Mouse (Mus musculus): ENCODE measurements around the gene Mcidas.
"Not testable (repeated sequence)": the region's sequence is repeated elsewhere in the genome, so short reads cannot be mapped to it uniquely, and the experiment has no call there.

Gene Mcidas

DNA sequence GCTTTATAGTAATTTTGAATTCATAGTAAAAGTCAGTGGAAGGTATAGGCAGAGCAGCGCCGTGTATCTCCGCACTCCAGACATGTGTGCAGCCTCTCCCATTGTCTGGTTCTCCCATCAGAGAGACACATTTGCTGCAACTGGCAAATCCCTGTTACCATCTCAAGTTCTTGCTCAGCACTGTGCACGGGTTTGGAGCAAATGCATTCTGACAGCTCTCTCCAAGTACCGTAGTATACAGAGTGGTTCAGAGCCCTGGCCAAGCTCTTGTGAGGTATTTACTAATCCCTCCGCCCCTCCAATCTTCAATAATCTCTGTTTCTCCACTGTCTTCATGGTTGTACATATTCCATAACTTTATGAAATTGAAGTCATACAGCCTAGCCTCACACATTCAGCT is 19.0 kb downstream of the Mcidas start:
- DNase-seq (ENCODE audit: extremely low spot score), result no peak

- DNase-seq (ENCODE audit: extremely low spot score), result not testable (repeated sequence)
These were observed 19.7 kb downstream of the Mcidas start for GRCm38 (mm10) chr13:113013174-113013953.

GRCm38 (mm10) chr13:113021521-113021920 is 27.9 kb downstream of the Mcidas start:
- DNase-seq (ENCODE audit: extremely low spot score), result no peak

GRCm38 (mm10) chr13:113022467-113022866 is 28.8 kb downstream of the Mcidas start:
- DNase-seq (ENCODE audit: extremely low spot score), result no peak

DNA sequence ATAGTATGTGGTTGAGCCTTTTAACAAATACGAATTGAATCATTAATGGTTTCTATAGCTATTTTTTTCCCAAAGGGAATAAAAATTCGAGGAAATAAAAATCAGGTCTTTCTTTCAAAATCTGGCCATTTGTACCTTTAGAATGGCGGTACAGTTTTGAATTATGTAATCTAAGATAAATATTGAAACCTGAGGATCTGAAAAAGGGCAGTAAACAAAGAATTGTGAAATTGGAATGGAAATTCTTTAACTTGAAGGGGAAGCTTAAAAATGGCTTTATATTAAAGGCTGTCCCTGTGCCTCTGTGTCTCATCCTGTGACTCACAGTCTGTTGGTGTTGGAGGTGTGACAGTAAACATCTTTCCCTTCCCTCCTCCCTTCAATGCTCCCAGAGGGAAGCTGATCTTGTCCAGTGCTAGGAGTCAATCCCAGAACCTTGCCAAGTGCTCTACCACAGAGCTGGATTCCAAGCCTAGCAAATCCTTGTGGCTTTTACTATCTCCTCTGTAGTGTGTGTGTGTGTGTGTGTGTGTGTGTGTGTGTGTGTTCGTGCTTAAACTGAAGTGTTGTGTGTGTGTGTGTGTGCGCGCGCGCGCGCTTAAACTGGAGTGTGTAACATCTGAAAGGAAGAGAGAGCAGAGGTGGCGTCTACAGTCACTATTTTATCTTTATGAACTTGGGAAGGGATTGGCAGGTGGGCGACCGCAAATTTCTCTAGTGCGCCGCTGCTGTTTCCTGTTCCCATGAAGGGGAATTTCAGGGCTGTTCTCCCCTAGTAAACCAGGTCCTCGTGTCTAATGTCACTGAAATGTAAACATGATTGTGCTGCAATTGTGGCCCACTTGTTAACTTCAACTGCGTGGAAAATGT is 29.9 kb downstream of the Mcidas start:
- DNase-seq (ENCODE audit: extremely low spot score), result no peak

- DNase-seq (ENCODE audit: extremely low spot score), result peak; percentile 51
These were observed 37.7 kb downstream of the Mcidas start for GRCm38 (mm10) chr13:113031351-113031750.

GRCm38 (mm10) chr13:113031792-113032571 is 38.3 kb downstream of the Mcidas start:
- DNase-seq (ENCODE audit: extremely low spot score), result peak; percentile 78

DNA sequence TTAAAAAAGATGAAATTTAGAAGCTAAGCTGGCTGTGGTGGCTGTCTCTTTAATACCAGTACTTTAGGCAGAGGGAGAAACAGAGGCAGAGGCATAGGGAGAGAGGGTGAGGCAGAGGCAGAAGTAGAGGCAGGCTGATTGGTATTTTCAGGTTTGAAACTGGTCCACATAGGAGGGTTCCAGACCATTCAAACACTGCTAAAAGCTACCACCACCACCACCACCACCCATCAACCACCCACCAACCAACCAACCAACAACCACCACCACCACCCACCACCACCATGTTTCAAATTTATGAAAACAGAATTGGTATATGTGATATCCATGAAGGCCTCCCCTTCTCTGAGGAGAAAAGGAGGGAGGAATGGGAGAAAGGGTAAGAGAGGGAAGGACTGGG is 39.2 kb downstream of the Mcidas start:
- DNase-seq (ENCODE audit: extremely low spot score), result no peak

GRCm38 (mm10) chr13:113034271-113034886 is 40.7 kb downstream of the Mcidas start:
- DNase-seq (ENCODE audit: extremely low spot score), result peak; percentile 37

DNA sequence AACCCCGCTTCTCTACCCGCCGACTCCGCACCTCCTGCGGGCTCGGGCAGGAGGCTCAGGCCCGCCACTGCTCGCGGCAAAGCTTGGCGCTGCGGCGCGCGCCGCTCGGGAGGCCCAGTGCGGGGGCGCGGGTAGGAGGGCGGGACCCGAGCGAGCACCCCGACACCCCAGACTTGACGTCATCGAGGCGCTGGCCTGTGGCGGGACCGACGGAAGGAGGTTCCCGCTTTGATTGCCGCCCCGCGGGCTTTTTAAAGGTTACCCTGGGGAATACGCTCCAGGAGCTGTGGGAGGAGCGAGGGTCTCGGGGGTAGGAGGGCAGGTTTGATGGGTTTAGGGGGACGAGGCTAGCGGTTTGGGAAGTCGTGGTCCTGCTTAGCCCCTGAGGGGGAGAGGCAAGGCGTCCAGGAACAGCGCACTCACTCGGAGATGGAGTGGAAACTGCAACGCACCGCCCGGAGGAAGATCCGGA is 41.3 kb downstream of the Mcidas start, which contains the start of gene Cdc20b:
Cdc20b (plus strand) TSS at position 162 of the 472 bp plus-strand sequence.
- peak; percentile 63 for DNase-seq (ENCODE audit: extremely low spot score)

GRCm38 (mm10) chr13:113035852-113036251 is 42.2 kb downstream of the Mcidas start:
- peak; percentile 87 for DNase-seq (ENCODE audit: extremely low spot score)

- DNase-seq (ENCODE audit: extremely low spot score), result no peak
These were observed 51.2 kb downstream of the Mcidas start for GRCm38 (mm10) chr13:113044876-113045275.

GRCm38 (mm10) chr13:113045458-113046110 is 51.9 kb downstream of the Mcidas start:
- peak; percentile 19 for DNase-seq (ENCODE audit: extremely low spot score)

- DNase-seq (ENCODE audit: extremely low spot score), result peak; percentile 73
These were observed 52.7 kb downstream of the Mcidas start, which contains the start of gene Gpx8 for GRCm38 (mm10) chr13:113046211-113046883. Gene Gpx8 (minus strand): TSS chr13:113046410.

GRCm38 (mm10) chr13:113047018-113047417 is 53.4 kb downstream of the Mcidas start:
- DNase-seq (ENCODE audit: extremely low spot score), result no peak

DNA sequence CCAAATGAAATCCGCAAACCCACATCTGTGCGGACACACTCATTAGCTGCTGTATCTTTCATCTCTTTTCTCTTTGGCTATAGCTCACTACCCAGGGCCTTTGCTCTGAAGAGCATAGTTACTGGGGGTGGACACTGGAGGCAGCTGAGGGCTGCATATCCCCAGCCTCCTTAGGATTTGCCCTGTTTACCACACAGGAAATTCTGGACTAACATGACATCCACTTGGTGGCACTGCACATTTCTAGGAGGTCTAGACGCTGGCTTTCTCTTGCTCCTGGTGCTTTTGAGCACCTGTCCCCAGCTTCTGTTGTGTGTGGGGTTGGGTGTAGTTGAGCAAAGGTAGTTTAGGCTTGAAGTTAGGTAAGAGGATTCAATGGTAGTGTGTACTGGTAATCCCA is 54.0 kb downstream of the Mcidas start:
- no peak for DNase-seq (ENCODE audit: extremely low spot score)
